Mouse (Mus musculus) common myeloid progenitor, adult 5-6 weeks (primary cell): ENCODE results near the gene Tarbp1. TPM values are rescaled to one million over a fixed set of nuclear protein-coding genes. Genes with fewer than 3 reads are reported as not detected.

Experiments used
- ATAC-seq: replicated peaks from 2 replicates; pipeline ENCODE4 v1.8.0; 2016; ENCODE audit warnings: low read depth, mild to moderate bottlenecking, moderate TSS enrichment, inconsistent platforms; ENCODE audit not compliant: poor library complexity, severe bottlenecking
- total RNA-seq: library from RNA; stranded (forward); fragments of 200-1000, 187-1606 nt; gene quantifications from 2 replicates; pipeline ENCODE4 v1.2.3, GENCODE M21; 2017

The Tarbp1 gene
- total RNA-seq, 1 experiment from 2014 or later = 16.4 TPM

DNA sequence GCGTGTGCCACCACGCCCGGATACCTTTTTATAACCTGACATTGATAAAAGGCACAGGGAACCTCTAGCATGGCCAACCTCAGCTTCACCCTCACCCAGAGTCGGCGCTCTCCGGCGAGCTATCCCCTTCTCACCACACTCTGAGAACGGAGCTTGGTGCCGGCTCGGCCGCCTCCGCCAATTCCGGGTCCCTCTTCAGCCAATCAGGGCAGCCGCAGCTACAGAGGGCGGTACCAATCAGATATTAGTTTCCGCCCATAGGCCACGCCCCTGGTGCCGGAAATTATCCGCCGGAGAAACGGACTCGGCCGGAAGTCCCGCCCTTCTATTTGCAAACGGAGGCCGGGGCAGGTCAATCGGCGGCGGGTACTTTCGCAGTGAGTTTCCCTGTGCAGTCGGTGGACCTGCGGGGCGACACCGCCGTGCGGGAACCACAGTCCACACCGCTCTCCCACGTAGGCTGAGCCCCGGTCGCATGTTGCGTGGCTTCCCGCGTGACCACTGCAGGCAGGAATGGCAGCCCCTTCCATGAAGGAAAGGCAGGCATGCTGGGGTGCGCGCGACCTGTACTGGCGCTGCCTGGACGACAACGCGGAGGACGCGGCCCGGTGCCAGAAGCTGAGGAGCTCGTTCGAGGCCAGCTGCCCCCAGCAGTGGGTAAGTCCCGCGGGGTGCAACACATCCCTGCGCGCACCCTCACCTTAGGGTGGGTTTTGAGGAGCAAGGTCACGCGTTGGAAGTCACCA, 52.5 kb downstream of the Tarbp1 start, which contains the start of gene Coa6:
Gene Coa6 (plus strand): TSS at position 342 of the 746 bp plus-strand sequence.
- ATAC-seq = peak; percentile 95

DNA sequence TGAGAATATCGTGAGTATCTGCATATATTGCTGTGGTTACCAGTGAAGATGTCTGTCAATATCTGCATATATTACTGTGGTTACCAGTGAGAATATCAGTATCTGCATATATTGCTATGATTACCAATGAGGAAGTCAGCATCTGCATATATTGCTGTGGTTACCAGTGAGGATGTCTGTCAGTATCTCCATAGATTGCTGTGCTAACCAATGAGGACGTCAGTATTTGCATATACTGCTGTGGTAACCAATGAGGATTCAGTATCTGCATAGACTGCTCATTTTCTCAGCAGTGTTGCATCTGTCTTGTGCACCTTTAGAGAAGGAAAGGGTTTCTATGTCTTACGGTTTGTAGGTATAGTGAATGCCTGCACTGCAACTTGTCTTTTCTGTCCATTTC, 54.0 kb downstream of the Tarbp1 start:
- ATAC-seq = peak; percentile 29; the same call in 1 of the 2 replicates

DNA sequence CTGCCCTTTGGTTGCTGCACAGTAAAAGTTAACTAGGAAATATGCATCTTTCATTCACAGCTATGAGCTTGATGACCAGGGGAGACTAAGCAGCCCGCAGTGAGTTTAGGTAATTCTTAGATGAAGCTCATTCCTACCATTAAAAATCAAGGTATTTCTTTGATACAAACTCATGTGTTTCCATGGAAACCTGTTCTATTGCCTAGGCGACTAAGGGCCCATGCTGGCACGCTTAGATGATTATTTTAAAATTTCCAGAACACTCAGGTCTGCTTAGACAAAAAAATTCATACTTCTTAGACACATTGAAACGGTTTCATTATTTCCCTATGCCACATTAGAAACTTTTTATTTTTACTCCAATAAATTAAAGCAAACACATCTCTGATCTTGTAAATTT, 69.8 kb downstream of the Tarbp1 start:
- ATAC-seq = no peak

DNA sequence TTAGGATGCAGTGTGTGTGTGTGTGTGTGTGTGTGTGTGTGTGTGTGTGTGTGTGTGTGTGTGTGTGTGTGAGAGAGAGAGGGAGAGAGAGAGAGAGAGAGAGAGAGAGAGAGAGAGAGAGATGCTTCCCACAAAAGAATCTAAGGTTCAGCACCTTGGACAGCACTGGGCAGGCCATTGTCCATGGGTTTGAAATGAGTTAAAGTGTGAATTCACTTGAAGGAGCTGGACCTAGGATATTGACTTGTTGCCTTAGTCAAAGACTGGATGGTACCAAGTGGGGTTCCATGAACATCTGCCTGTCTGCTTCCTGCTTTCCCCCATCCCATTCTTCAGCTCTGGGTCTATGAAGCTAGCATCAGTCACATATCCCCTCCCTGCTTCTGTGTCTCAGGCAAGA, 70.3 kb downstream of the Tarbp1 start:
- ATAC-seq = peak; percentile 50; the same call in 1 of the 2 replicates

DNA sequence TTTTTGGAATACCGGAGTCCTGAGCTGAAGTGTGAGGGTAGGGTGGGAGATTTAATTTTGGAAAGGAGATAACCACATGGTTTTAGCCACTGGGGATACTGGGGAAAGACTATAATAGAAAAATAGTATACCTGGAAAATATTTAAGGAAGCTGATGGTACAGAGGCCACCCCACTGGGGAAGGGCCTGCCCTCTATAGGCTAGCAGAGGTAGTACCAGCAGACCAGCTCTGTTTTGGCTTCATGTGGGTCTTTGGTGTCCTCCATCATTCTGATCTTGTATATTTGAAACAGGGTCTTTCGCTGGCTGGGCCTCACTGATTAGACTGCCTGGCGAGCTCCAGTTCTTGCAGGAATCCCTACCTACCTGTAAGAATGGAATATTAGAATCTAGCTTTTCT, 76.5 kb downstream of the Tarbp1 start:
- ATAC-seq = peak; percentile 71

DNA sequence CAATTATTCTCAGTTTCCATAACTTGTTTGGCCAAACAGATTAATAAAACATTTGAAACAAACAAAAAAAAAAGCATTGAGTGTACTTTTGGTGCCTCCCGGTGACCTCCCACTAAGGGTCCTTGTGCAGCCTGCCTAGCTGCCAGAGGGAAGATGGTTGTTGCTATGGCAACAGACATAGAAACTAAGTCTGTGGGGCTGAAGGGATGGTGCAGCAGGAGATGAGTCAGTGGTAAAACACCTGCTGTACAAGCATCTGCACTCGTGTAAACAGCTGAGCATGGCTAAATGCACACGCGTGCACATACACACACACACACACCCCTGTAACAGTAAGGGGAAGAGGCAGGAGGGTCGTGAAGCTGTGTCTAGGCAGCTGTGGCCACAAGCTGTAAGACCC, 78.9 kb downstream of the Tarbp1 start:
- no peak for ATAC-seq

DNA sequence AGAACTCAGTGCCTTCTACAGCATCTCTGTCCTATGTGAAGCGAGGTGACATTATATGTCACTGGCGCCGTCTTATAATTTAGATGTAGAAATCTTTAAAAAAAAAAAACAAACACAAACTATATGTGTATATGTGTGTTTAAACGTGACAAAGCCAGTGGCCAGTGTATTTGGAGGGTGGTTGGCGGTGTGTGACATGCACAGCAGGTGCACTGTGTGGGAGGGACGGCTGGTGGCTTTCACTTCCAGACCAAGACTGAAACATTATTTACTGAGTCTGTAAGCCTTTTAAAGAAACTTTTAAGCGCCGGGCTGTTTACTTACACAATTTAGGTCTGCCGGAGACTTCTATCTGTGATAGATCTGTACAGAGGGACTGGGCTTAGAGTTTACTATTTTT, 79.5 kb downstream of the Tarbp1 start:
- ATAC-seq = no peak

DNA sequence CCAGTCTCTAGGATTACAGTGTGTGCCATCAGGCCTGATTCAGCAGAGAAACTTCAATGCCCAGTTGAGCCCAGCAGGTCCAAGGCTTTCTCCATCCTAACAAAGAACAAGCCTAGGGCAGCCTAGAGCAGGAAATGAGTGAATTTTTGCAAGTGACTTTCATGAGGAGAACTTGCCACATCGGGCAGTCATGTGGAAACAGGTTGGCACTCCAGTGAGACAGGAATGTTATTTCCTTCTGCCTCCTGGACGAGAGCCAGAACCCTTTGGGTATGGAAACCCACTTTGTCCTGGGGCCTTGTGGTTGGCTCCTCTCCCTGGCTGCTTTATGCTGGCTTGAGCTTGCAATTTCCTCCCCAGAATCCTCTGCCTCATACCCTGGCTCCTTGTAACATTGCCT, 83.3 kb downstream of the Tarbp1 start:
- no peak for ATAC-seq

DNA sequence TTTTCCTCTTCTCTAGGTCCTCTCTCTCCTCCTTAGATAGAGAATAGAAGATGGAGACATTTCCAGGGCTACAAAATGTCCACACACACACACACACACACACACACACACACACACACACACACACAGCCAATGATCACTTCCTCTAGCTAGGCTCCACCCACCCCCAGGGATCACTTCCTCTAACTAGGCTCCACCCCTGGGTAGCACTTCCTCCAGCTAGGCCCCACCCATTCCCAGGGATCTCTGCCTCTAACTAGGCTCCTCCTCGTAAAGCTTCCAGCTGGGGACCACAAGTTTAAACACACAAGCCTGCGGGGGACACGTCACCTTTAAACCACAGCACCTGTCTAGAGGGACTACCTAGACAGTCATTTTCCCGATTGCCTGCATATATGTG, 87.3 kb downstream of the Tarbp1 start:
- peak; percentile 63; the same call in 1 of the 2 replicates for ATAC-seq

DNA sequence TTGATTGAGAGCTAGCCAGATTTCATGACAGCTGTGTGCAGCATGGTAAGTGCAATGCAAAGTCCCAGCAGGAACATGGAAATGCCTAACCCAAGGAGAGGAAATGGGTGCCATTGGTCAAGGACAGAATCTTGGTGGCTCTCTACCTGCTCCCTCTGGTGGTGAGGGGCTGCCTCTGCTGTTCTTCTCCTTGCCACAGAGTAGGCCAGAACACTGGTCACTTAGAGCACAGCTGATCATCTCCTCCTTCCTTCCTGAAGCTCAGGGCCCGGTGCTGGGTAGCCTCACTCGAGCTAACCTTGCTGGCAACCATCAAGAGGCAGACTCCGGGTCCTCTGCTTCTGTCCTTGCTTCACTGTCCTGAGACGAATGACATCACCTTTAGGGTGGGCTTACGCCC, 92.1 kb downstream of the Tarbp1 start:
- no peak for ATAC-seq

DNA sequence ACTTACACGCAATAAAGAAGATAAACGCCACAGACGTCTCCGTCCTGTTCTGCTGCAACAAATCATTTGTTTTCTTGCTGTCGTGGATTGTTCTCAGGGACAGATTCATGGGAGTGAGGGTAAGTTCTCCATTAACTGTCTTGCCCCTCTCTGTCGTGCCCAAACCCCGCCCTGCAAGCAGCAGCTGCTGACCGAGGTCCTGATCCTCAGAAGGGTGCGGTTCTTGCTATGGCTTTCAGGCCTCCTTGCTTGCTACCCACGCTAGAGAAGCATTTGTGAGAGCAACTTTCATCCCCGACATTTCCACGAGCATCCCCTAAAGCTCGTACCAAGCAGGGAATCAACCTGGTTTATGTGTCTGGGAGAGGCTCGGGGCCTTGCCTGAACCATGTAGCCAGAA, 92.6 kb downstream of the Tarbp1 start:
- ATAC-seq = 0 out of 2 replicates have a peak, but pooled peaks have one; percentile 35

DNA sequence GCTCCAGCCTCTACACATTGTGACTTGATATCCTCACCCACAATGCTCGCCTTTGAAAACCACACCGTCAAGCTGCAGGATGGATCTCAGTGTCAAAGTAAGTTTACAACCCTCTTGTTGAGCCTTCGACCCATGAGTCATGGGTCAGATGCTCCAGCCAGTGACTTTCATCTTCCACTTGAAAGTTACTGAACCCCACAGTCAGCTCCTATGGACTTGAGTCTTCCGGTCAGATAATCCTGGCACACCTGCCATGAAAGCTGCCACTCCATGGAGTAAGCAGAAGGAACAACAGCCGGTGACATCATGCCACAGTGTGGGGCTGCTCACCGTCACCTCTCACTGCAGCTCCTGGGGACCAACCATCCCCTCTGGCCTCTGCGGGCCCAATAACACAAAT, 93.6 kb downstream of the Tarbp1 start:
- ATAC-seq = no peak

DNA sequence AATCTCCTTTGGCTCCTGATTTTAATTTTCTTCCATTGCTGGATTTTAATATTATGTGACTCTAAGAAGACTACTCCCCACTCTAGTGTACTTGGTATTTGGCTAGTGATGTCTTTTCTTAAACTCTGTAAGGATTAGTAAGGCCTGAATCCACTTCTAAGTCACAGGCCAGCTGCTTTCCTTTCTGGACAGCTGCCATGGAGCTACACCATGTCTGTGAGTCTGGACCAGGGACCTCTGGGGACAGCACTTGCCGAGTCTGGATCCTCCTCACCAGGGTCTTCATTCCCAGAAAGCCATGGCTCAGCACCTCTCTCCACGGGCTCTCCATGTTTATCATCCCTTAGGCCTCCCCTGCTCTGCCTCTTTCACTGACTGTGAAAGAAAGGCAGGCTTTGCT, 94.7 kb downstream of the Tarbp1 start:
- no peak for ATAC-seq

DNA sequence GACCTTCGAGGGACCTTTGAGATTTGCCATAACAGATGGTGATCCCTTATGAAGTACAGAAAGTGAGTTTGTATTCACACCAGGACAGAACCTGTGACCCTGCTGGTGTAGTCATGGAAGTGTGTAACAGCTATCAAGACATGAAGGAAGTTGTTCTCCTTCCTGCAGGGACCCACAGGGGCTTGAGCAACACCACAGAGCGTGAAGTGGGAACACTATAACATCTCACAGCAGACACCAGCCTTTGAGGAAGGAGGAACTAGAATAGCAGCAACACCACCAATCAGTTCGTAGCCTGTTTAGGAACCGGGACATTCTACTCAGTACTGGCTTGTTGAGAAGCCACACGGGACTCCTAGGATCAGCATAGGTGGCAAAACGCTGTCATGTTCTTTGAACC, 95.3 kb downstream of the Tarbp1 start:
- ATAC-seq = peak; percentile 42; the same call in 1 of the 2 replicates

Other genes with a start within 250 kb of the Tarbp1 start
- not detected in 2 replicates for gene Slc35f3, start 176.5 kb downstream of the Tarbp1 start, total RNA-seq
- 25.9 and 52.0 TPM in 2 replicates for gene Coa6, start 52.5 kb downstream of the Tarbp1 start, total RNA-seq
- 72.3 and 85.4 TPM in 2 replicates for gene Irf2bp2, start 118.9 kb upstream of the Tarbp1 start, total RNA-seq